Mouse (Mus musculus) left cerebral cortex, adult 9 months (tissue): ENCODE data around the gene Mfsd8.
A peak's percentile ranks its signal among the peaks of the same experiment; 100 is the strongest.
"Not testable (repeated sequence)": the region's sequence is repeated elsewhere in the genome, so short reads cannot be mapped to it uniquely, and the experiment has no call there.

Experiments
- DNase-seq, 2 experiments: peaks; one replicate each; pipeline ENCODE4 v3.0.0; 2022; ENCODE audit warnings: low spot score in 2 of 2

The Mfsd8 gene

DNA sequence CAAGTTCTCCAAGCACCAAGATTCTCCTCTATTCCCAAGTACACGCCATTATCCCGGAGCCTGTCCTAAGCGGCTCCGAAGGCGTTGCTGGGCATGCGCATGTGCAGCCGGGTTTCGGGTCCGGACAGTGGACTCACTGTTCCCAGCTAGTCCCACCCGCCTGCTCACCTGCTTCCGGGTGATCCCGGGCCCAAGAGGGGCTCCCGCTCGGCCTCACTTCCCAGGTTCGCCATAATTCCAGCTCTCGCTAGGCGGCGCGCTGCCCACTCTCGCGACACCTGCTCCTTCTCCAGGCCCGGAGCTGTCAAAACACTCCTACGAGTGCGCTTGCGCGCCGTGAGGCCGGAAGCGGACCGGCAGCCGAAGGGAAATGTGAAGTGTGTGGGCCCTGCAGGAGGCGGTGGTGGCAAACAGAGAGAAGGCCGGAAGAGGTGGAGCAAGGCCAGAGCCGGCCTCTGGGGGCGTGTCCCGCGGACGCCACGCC lies at the start of gene Mfsd8:
Gene Mfsd8, minus strand, starts transcription at position 414 of the 484 bp plus-strand sequence.
- DNase-seq: peak; percentile 97

DNA sequence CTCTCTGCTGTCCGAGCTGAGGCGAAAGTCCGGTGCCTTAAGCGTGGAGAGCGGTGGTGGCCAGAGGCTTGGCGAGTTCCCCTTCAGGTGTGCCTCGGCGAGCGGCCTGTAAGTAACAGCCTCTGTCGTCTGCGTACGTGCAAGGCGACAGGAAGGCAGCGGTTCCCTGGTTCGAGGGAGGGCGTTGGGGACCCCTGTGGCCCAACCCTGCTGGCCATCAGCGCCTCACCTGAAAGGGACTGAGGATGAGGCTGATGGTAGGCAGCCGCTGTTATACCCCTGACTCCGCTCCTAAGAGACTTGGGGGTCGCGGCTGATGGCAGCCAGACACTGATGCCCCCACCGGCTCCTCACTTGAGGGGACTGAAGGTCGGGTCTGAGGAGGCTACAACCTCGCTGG lies 47.6 kb upstream of the Mfsd8 start:
- DNase-seq: peak in 1 of 2 experiments; percentile 13

DNA sequence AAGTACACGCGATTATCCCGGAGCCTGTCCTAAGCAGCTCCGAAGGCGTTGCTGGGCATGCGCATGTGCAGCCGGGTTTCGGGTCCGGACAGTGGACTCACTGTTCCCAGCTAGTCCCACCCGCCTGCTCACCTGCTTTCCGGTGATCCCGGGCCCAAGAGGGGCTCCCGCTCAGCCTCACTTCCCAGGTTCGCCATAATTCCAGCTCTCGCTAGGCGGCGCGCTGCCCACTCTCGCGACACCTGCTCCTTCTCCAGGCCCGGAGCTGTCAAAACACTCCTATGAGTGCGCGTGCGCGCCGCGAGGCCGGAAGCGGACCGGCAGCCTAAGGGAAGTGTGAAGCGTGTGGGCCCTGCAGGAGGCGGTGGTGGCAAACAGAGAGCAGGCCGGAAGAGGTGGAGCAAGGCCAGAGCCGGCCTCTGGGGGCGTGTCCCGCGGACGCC lies 47.2 kb upstream of the Mfsd8 start:
- peak; percentile 98 to 99 for DNase-seq

DNA sequence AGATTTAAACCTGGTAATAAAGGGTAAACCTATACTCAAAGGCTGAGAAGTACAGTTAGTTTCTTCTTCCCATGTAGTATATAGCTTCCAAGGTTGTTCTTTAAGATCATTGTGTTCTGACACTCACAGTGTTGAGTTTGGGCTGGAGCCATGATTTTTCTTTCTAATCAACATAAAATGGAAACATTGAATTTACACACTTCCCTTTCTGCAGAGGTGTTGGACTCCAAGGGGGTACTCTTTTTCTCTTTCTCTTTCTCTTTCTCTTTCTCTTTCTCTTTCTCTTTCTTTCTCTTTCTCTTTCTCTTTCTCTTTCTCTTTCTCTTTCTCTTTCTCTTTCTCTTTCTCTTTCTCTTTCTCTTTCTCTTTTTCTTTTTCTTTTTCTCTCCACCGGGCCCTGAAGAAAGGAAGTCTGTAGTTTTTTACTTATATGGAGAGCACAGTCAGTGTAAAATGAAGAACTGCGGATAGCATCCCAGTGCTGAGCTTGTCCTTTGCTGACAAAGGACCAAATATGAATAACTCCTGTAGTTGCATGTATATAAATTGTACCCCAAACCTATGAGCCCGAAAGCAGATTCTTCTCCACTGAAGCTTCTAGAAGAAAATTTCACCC lies 6.5 kb upstream of the Mfsd8 start:
- not testable (repeated sequence) for DNase-seq

DNA sequence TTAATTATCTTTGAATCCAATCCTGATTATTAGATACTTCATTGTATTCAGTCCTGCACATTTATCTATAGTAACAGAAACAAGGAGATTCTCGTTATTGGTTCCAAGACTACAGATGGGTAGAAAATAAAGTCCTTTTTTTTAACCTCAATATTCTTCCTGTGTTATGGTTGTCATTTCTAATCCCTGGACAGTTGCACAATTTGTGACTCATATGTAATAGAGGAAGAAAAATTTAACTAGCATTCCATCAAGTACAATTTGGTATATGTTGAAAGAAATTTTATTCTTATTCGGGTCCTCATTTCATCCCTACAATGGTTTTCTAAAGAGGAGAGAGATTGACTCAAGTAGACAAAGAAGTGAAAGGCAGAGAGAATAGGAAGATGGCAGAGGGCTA lies 1.2 kb upstream of the Mfsd8 start:
- not testable (repeated sequence) for DNase-seq

DNA sequence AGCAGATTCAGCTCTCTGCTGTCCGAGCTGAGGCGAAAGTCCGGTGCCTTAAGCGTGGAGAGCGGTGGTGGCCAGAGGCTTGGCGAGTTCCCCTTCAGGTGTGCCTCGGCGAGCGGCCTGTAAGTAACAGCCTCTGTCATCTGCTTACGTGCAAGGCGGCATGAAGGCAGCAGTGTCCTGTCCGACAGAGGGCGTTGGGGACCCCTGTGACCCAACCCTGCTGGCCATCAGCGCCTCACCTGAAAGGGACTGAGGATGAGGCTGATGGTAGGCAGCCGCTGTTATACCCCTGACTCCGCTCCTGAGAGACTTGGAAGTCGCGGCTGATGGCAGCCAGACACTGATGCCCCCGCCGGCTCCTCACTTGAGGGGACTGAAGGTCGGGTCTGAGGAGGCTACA lies 332 bp upstream of the Mfsd8 start:
- DNase-seq: peak in 1 of 2 experiments; percentile 54

DNA sequence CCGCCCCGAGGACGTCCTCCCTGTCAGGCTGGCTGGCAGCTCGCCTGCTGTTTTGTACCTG lies 101 bp upstream of the Mfsd8 start, which contains the start of gene Abhd18:
Gene Abhd18, plus strand, starts transcription at position 14 of the 61 bp plus-strand sequence.
- DNase-seq: not testable (repeated sequence)

DNA sequence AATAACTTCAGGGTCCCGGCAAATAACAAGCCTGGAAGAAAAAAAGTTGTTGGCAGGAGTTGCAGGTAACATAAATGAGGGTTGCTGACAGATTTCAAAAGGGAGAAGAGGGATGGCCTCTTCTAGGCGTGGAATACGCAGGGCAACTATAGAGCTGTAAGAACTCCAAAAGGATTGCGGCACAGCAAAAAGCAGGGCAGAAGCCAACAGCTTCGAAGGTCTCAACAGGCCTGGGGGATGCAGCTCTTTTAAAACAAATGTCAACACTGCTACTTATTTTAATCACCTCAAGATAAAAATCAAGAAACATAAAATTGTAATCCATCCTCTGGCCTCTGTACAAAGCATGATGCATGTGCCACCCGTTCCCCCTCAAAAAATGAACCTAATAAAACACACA lies 1.2 kb downstream of the Mfsd8 start:
- DNase-seq: not testable (repeated sequence)

DNA sequence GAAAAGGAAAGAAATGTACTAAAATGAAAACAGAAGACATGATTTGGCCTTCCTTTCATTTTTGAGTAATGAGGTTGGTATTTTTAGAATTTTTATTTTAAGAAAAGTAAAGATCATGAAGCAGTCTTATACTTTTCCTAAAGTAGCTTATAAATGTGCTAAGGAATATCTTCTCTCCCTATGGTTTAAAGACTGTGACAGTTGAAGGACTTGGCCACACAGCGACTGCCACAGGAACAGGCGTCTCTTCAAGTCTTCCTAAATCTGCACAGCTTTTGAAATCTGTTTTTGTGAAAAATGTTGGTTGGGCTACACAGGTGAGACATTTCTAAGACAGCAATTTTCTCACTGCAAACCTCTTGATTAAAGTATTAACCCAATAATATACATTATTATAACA lies 33.4 kb downstream of the Mfsd8 start:
- DNase-seq: no peak

DNA sequence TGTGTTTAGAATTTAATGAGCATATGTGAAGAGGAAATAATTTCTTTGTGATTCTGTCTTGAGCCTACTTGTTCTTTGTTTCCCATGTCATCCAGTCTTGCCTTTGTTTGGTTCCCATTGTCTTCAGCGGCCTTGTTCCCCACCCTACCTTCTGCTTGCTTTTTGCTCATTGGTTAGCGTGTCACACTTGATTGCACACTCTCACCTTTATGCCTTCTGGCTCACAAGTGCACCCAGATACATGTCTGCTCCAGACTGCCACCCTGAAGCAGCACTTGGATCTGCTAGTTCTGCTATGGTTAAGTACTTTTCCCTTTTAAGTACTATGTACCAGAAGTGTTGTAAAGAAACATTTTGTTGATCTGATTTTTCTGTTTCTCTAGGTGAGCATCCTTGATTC lies 36.8 kb downstream of the Mfsd8 start:
- no peak for DNase-seq

DNA sequence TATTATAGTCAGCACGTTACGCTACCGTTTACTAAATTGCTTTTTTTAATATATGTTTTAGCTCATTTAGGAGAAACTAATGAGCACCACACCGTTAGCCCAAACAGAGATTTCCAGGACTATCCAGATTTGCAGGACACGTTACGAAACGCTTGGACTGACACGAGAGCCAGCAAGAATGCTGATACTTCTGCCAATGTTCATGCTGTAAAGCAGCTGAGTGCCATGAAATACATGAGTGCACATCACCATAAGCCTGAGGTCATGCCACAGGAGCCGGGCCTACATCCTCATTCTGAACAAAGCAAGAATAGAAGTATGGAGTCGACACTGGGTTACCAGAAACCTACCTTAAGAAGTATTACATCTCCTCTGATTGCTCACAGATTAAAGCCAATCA lies 38.0 kb downstream of the Mfsd8 start:
- no peak for DNase-seq

DNA sequence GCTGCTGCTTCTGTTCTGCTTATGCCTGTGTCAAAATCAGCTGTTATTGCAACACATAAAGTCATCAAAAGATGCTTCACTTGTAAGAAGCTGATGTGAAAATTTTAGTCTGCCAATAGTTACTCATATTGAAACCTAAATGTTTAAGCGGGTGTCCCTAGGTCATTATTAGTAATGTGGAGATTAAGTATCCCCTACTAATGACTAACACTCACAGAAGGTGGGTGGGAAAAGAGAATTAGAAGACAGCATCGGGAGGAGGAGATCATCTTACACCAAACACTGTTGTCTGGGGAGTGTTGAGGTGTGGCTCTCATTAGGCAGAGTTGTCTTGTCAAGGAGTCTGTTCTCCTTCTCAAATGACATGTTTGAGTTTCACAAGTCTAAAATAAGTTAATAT lies 39.8 kb downstream of the Mfsd8 start:
- DNase-seq: no peak

DNA sequence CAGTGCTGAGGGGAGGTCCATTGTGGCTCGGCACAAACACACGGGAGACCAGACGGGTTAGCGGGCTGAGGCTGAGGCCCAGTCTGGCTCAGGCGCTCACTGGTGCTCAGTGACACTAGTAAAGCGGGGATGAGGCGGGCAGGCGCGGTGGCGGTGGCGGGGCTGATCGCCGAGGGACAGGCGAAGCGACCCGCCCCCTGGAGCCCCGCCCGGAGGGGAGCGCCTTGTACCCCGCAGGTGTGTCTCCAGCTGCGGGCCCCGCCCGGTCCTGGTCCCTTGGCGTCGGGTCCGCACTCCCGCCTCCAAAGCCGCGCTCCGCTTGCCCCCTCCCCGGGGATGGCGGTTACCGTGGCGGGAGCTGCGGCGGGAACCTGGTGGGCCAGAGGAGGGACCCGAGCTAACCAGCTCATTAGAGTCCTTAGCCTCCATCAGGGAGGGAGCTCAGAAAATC lies 46.3 kb downstream of the Mfsd8 start:
- peak in 1 of 2 experiments; percentile 28 for DNase-seq

DNA sequence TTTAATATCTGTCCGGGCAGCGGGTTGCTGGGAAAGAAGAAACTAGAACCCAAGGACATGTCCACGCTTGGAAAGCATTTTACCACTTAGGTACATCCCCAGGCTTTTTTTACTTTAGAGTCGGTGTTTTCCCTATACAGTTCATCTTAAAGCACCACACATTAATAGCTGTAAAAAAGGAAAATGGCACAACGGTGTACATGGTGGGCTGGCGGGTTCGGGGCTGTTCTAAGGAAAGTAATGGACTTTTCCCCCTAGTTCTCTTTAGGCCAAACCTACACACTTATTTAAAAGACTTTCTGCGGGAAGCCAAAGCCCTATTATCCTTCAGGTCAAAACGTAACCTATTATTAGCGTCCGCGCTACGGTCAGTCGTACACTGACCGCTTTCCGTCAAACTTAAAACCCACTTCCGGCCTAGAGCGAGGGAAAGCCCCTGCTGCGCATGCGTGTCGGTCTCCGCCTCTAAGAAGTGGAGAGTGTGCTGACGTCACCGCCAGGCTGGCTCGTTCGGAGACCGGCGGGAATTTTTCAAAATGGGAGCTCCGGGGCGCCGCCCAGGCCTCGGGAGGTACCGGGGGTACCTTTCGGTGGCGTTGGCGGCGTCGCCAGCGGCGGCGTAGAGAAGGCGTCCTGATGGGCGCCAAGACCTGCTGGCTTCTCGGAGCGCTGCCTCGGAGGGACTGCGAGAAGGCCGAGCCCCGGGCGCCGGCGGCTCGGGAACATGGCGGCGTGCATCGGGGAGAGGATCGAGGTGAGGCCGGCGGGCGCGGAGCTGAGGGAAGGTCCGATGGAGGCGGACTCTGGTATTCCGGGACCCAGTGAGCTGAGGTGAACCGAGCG lies 46.9 kb downstream of the Mfsd8 start, which contains the start of gene Plk4:
Gene Plk4, plus strand, starts transcription at position 490 of the 843 bp plus-strand sequence.
- peak; percentile 77 to 96 for DNase-seq

DNA sequence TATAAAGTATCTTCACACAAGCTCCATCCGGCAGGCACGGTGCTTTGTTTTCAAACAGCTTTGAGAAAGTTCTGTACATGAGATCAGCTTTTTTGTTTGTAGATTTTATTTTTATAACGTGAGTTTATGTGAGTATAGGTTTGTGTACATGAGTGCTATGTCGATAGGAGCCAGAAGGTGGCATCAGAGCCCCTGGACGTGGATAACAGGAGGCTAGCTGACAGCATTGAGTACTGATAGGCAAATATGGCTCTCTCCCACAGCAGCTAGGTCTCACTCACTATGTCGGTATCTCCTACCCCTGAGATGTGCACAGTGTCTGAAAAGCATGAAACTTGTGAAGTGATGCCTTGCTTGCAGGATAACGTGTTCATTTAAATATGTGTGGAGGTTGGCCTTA lies 48.2 kb downstream of the Mfsd8 start:
- peak in 1 of 2 experiments; percentile 32 for DNase-seq

DNA sequence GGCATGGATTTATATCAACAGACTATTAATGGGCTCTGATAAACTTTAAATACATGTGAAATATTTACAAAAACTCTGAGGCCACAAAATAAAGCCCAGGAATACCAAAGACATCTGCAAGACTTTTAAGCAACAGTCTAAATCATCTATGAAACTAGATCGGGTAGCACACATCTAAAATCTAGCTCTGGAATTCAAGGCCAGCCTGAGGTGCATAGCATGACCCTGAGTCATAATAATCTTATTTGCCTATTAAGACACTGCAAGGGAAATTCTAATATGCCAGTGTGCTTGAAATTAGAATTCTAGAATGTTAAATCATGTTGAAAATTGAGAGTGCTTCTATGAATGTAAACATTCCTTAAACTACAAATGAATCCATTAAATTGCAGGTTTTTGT lies 48.6 kb downstream of the Mfsd8 start:
- DNase-seq: no peak

DNA sequence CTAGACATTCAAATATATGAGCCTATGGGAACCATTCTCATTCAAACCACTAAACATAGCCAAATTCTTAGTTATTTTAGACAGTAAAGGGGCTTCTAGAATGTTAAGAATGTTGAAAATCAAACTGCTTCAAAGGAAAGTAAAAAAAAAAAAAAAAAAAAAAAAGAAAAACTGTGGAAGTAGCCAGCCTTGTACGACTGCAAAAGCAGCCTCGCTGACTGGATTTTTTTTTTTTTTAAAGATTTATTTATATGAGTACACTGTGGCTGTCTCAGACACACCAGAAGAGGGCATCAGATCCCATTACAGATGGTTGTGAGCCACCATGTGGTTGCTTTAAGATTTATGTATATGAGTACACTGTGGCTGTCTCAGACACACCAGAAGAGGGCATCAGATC lies 52.9 kb downstream of the Mfsd8 start:
- no peak for DNase-seq
